Mouse (Mus musculus): ENCODE measurements around the gene 4933428M09Rik.
"Not testable (repeated sequence)": the region's sequence is repeated elsewhere in the genome, so short reads cannot be mapped to it uniquely, and the experiment has no call there.

4933428M09Rik gene

DNA sequence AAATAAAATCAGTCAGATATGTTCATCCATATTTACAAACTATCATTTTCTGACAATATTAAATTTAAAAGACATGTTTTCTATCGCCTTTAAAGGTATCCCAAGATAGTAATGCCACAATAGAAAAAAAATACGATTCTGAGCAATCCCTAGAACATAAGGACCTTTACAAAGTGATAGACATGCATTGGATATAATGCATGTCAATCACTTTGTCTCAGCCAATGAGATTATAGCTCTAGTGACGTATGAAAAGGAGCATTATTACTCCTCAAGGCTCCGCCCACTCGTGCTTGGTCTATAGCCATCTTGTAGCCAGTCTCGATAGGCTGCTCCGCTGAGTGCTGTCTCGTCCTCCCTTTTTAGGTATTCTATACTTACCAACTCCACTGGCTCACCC is at the start of gene 4933428M09Rik:
4933428M09Rik (plus strand) TSS at position 301 of the 400 bp plus-strand sequence.
- DNase-seq (ENCODE audit: low spot score), result no peak

DNA sequence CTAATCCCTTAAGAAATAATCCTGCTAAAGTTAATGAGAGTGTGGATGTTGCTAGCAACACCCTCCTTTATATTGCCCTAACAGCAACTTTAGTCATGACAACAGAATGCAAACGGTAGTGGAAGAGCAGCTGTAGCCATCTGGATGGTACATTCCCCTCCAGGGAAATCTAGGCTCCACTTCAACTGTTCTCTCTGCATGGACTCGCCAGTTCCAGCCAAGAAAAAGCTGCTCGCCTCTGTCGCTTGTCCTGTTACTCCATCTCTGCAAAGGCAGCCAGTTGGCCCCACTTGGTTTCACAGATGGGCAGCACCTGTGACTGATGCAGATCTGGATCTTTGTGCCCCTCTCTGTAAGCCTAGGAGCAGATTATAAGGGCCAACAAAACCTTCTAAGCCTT is 45.0 kb upstream of the 4933428M09Rik start:
- no peak for DNase-seq (ENCODE audit: low spot score)

DNA sequence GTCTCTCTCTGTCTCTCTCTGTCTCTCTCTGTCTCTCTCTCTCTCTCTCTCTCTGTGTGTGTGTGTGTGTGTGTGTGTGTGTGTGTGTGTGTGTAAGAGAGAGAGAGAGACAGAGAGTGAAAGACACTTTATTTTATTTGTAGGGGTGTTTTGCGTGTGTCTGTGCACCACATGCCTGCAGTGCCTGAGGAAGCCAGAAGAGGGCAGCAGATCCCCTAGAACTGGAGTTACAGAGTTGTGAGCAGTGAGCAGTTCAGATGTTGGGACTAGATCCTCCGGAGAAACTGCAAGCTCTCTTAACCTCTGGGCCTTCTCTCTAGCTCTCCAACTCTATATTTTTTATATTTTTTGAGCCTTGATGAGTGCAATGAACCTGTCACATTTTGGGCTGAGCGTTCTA is 12.5 kb downstream of the 4933428M09Rik start:
- not testable (repeated sequence) for DNase-seq (ENCODE audit: low spot score)

DNA sequence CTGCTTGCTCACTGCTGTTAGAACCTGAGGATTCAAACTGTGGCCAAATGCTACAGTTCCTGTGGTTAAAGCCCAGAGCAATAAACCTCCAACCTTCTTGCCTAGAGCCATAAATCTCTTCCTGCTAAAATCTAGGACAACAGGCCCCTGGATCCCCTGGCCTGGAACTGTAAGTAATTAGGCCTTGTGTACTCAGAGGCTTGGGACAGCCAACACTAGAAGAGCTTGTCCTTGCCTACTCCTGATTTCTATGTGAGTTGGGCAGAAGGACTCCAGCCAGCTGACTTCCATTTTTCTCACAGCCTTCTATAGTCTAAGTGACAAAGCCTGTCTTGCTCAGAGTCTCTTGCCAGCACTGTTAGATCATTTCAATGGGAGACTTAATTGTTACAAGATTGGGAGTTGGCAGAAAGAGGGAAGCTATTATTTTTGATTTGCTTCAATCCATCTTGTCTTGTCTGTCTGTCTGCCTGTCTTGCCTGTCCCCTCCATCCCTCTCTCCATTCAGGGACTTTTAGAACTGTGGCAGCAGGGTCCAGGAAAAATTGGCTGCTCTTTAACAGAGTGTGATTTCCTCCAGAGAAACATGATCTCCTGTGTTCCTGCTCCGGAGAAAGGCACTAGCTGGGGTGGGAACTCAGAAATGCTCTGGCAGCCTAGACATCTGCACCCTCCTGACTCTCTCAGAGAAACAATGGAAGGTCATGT is 15.7 kb downstream of the 4933428M09Rik start:
- DNase-seq (ENCODE audit: low spot score), result no peak

DNA sequence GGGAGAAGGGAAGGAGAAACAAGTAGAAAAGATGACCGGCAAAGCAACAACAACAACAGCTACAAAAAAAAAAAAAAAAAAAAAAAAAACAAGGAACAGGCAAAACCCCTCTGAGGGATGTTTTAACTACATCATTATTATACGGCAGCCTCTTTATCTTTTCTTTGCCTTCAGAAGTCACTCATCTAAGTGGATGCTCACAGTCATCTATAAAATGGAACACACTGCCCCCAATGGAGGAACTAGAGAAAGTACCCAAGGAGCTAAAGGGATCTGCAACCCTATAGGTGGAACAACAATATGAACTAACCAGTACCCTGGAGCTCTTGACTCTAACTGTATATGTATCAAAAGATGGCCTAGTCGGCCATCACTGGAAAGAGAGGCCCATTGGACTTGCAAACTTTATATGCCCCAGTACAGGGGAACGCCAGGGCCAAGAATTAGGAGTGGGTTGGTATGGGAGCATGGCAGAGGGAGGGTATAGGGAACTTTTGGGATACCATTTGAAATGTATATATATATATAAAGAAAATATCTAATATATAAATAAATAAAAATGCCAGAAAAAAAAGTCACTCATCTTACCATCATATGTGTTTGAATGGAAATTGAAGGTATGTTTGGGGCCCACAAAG is 30.3 kb downstream of the 4933428M09Rik start:
- not testable (repeated sequence) for DNase-seq (ENCODE audit: low spot score)

DNA sequence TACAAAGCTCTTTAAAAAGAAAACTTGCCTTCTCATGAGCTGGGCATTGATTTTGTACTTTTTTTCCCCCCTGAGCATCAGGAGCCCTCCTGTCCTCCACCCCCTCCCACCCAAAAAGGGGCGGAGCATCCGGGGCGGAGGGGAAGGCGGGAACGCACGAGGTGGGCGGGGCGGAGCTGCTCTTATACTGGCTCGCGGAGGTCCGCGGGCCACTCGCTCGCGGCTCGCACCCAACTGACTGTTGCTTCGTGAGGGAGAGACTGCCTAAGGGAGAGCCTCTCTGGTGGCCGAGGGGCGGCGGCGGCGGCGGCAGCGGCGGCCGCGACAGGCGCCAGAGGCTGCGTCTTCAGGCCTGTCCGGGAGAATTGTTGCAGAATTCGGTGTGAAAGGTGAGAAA is 30.8 kb downstream of the 4933428M09Rik start, which contains the start of gene Mum1l1:
Mum1l1 (plus strand) TSS at position 214 of the 397 bp plus-strand sequence.
- DNase-seq (ENCODE audit: low spot score), result peak; percentile 51

DNA sequence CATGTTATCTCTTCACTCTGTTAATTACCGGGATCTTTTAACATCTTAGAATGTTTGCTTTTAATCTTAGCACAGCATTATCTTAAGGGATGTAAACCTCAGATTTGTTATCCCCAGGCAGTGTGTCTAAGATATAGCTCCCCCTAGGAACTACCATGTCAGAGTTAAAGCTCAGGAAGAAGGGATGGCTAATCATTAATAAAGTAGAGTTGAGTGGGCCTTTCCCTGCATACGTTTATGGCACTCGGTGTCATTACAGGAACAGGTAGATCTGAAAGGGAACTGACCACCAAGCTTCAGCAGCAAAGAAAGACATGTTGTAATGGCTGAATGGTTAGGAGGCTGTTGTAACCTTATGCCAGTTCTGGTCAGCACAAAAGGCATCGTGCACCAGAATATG is 35.7 kb downstream of the 4933428M09Rik start:
- no peak for DNase-seq (ENCODE audit: low spot score)

DNA sequence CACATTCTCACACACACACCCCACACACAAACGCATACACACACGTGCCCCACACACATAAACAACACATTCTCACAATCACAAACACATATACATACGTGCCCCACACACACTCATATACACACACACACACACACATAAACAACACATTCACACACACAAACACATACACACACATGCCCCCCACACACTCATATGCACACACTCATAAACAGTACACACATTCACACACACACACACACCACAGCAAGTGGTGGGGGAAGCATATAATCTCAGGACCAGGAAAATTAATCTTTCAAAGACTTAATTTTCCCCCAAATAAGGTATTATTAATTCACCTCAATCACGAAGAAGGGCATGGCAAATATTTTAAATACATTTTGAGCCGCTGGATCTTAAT is 37.4 kb downstream of the 4933428M09Rik start:
- DNase-seq (ENCODE audit: low spot score), result no peak

DNA sequence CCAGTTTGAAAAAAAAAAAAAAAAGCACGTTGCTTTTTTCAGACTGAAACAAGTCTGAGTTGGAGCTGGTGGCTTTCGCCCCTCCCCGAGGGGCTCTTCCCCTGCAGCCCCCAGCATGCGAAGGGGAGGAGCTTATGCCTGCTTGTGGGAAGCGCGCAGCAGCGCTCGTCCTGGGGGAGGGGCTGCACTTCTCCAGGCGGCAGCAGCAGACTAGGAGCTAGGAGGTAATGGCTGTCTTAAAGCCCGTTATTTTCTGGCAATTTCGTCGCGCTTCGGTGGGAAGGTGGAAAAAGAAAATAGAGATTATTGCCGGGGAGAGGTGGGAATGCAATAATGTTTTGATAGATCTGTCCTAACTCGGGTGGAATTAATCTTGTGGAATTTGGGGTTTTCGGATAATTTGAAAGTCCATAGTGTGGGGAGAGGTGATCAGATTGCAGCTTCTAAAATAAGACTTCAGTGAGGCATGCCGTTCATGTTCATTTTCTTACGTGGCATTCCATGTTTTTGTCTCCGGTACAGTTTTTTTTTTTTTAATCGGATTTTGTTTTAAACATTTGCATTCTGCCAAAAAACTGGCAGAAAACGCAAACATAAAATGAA is 38.1 kb downstream of the 4933428M09Rik start:
- peak; percentile 7 for DNase-seq (ENCODE audit: low spot score)

DNA sequence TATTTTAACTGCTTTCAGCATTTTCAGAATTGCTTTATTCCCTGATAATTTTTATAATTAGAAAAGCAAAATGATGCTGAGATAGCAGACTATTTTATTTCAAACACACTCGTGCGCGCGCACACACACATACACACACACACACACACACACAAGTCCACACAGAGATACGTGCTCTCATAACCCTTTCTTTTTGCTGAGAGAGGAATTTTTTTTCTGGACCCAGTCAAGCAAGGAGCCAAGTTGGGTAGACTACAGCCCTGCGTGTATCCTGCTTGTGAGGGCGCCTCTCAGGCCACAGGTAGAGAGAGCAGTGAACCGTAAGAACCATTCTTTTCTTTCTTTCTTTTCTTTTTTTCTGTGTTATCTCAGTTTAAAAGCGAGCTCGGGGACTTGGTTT is 38.7 kb downstream of the 4933428M09Rik start:
- DNase-seq (ENCODE audit: low spot score), result no peak

DNA sequence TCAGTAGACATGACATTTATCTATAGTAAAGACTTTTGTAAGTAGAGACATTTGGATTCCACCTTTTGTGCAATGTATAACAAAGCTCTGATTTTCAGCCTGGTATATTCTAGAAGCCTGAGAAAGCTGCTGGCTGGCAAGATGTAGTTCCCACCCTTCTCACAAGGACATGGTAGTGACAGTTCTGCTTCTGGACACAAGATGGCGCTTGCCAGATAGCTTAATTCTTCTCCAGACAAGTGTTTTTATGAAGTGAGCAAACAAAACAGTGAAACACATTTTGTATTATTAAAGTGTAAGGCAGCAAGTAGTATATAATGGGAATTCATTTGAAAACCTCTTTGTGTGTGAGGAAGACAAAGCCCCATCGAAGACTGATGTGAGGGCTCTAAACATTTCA is 40.0 kb downstream of the 4933428M09Rik start:
- peak; percentile 26 for DNase-seq (ENCODE audit: low spot score)

DNA sequence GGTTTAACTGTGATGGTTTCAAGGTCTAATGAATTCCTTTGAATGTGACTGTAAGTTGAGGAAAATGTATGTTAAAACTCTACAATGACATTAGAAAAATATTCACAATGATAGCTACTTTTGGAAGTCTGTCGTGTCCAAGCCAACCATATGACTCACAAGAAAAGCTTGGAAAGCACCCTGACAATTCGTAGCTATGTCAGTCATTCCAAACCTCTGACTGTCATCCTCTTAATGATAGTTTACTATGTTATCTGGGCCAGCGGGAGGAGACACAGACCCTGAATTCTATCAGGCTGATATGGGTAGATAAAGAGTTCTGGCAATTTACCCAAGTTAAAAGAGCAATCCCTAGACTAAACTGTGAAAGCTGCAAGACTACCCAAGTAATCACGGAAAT is 41.8 kb downstream of the 4933428M09Rik start:
- no peak for DNase-seq (ENCODE audit: low spot score)

DNA sequence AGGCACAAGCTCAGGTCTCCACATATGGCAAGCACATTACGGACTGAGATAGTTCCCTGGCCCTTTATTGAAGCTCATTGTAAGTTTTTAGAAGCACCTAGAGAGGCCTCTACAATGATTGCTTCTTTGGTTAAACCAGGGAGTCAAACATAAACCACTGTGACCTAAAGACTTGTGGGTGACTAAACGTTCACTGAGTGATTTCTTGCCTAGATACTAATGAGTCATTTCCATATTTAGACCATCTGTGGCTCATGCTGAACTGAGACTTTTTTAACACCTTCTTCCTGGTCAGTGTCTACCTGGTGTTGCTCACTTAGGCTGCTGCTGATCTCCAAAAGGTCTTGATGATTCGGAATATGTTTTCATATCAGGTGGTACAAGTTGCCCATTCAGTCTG is 42.9 kb downstream of the 4933428M09Rik start:
- no peak for DNase-seq (ENCODE audit: low spot score)

Data from urinary bladder, postnatal 25 days (tissue).